Mouse (Mus musculus) layer of hippocampus, adult 18-20 months (tissue): ENCODE data around the gene Fuz. TPM values are rescaled to one million over a fixed set of nuclear protein-coding genes. Genes with fewer than 3 reads are reported as not detected.
"Not testable (repeated sequence)": the region's sequence is repeated elsewhere in the genome, so short reads cannot be mapped to it uniquely, and the experiment has no call there.

ENCODE experiments used
- DNase-seq, 2 experiments: peaks; one replicate each; pipeline ENCODE4 v3.0.0; 2022; ENCODE audit warnings: low spot score in 2 of 2
- total RNA-seq, 2 experiments: library from RNA; stranded (reverse); gene quantifications; 2 replicates each; pipeline ENCODE4 v1.2.3; 2021

Gene Fuz
- total RNA-seq, 2 experiments from 2014 or later = 23.4 to 24.5 TPM

- DNase-seq = no peak
Observed at GRCm38 (mm10) chr7:44860576-44861428, 35.1 kb upstream of the Fuz start.

- no peak for DNase-seq
Observed at GRCm38 (mm10) chr7:44861429-44861816, 34.5 kb upstream of the Fuz start.

- DNase-seq = no peak
Observed at GRCm38 (mm10) chr7:44862434-44862833, 33.4 kb upstream of the Fuz start.

GRCm38 (mm10) chr7:44863210-44863609 is 32.7 kb upstream of the Fuz start:
- no peak for DNase-seq

GRCm38 (mm10) chr7:44863982-44864494 is 31.8 kb upstream of the Fuz start:
- no peak for DNase-seq

GRCm38 (mm10) chr7:44864595-44865542 is 31.0 kb upstream of the Fuz start:
- DNase-seq = no peak

- no peak for DNase-seq
Observed at GRCm38 (mm10) chr7:44866276-44867009, 29.4 kb upstream of the Fuz start.

- no peak for DNase-seq
Observed at GRCm38 (mm10) chr7:44867010-44867702, 28.7 kb upstream of the Fuz start.

GRCm38 (mm10) chr7:44867802-44868201 is 28.1 kb upstream of the Fuz start:
- DNase-seq = no peak

- no peak for DNase-seq
Observed at GRCm38 (mm10) chr7:44868465-44868864, 27.4 kb upstream of the Fuz start.

- no peak for DNase-seq
Observed at GRCm38 (mm10) chr7:44868919-44869696, 26.8 kb upstream of the Fuz start.

GRCm38 (mm10) chr7:44869697-44870528 is 26.0 kb upstream of the Fuz start, which contains the start of gene Ptov1:
Ptov1 (minus strand) TSS chr7:44869788.
- DNase-seq = peak; percentile 96 to 97

GRCm38 (mm10) chr7:44870614-44871013 is 25.3 kb upstream of the Fuz start:
- DNase-seq = no peak

GRCm38 (mm10) chr7:44871181-44871580 is 24.7 kb upstream of the Fuz start:
- no peak for DNase-seq

GRCm38 (mm10) chr7:44871774-44872173 is 24.1 kb upstream of the Fuz start:
- not testable (repeated sequence) for DNase-seq

GRCm38 (mm10) chr7:44877833-44878232 is 18.0 kb upstream of the Fuz start:
- DNase-seq = no peak

GRCm38 (mm10) chr7:44883036-44883435 is 12.8 kb upstream of the Fuz start:
- DNase-seq = no peak

GRCm38 (mm10) chr7:44884637-44885036 is 11.2 kb upstream of the Fuz start:
- DNase-seq = no peak

- DNase-seq = no peak
Observed at GRCm38 (mm10) chr7:44886964-44887363, 8.9 kb upstream of the Fuz start.
